Mouse (Mus musculus) heart, postnatal 0 days (tissue): ENCODE measurements around the gene 4930519G04Rik.
"Not testable (repeated sequence)": the region's sequence is repeated elsewhere in the genome, so short reads cannot be mapped to it uniquely, and the experiment has no call there.

Experiments
- CTCF ChIP-seq: IDR thresholded peaks from 2 replicates; pipeline ENCODE4 v1.5.1; 2016; ENCODE audit warnings: antibody characterized with exemption, control low read depth, low read depth
- EP300 ChIP-seq: IDR thresholded peaks from 2 replicates; pipeline ENCODE4 v1.6.1; 2016; ENCODE audit warnings: antibody characterized with exemption, low read depth

GRCm38 (mm10) chr5:114917357-114917756 is 63.9 kb downstream of the 4930519G04Rik start:
- not testable (repeated sequence) for TF ChIP-seq CTCF, EP300
